Mouse (Mus musculus) intestine, postnatal 0 days (tissue): Measurements from ENCODE around the gene Erich2. TPM values are rescaled to one million over a fixed set of nuclear protein-coding genes. Genes with fewer than 3 reads are reported as not detected.

Source experiments
- ATAC-seq: fragments of 200-750 bp; cut with Nextera tagmentation; 2 replicates; pipeline ENCODE4 v1.8.0; 2017; ENCODE audit warnings: mild to moderate bottlenecking, moderate TSS enrichment, moderate library complexity
- H3K27ac ChIP-seq: fragments of 300-500 bp; sonication (generic); 2 replicates; pipeline ENCODE4 v1.5.1; 2014; ENCODE audit warnings: mild to moderate bottlenecking, low read depth, low read length, moderate library complexity
- H3K27me3 ChIP-seq: fragments of 300-500 bp; sonication (generic); replicated peaks from 2 replicates; pipeline ENCODE4 v1.6.1; 2014; ENCODE audit warnings: low read length, mixed read lengths; ENCODE audit not compliant: control insufficient read depth, insufficient read depth
- H3K36me3 ChIP-seq: fragments of 300-500 bp; sonication (generic); 2 replicates; pipeline ENCODE4 v1.6.1; 2014; ENCODE audit warnings: mild to moderate bottlenecking, moderate library complexity; ENCODE audit not compliant: control insufficient read depth, insufficient read depth
- H3K4me1 ChIP-seq: fragments of 300-500 bp; sonication (generic); replicated peaks from 2 replicates; pipeline ENCODE4 v1.6.1; 2014; ENCODE audit warnings: antibody characterized with exemption, low read length, mixed read lengths; ENCODE audit not compliant: control insufficient read depth, insufficient read depth
- H3K4me2 ChIP-seq: fragments of 300-500 bp; sonication (generic); replicated peaks from 2 replicates; pipeline ENCODE4 v1.6.1; 2014; ENCODE audit warnings: low read depth, mild to moderate bottlenecking, moderate library complexity
- H3K4me3 ChIP-seq: fragments of 300-500 bp; sonication (generic); 2 replicates; pipeline ENCODE4 v1.5.1; 2014; ENCODE audit warnings: low read depth, low read length
- H3K9ac ChIP-seq: fragments of 300-500 bp; sonication (generic); 2 replicates; pipeline ENCODE4 v1.6.1; 2014; ENCODE audit warnings: mild to moderate bottlenecking, low read depth, low read length
- H3K9me3 ChIP-seq: fragments of 300-500 bp; sonication (generic); 2 replicates; pipeline ENCODE4 v1.6.1; 2016; ENCODE audit warnings: mixed run types; ENCODE audit not compliant: control insufficient read depth
- CTCF ChIP-seq: sonication (generic); IDR thresholded peaks from 2 replicates; pipeline ENCODE4 v1.5.1; 2016; ENCODE audit warnings: low read depth, mild to moderate bottlenecking, control low read depth, antibody characterized with exemption, moderate library complexity
- WGBS: fragments of 180-500 bp; shearing (Covaris S2); extraction: QIAGEN DNeasy Blood & Tissue Kit; methylation state at CpG from one replicate; pipeline ENCODE4 v1.1.7; 2014; 5-methylcytosine and 5-hydroxymethylcytosine counted together
- polyA plus RNA-seq: library from polyadenylated mRNA; unstranded; fragments of >200 nt; fragmentation: Nextera tagmentation; extraction: Ambion mirVana; gene quantifications from 2 replicates; pipeline ENCODE4 v1.2.1, GENCODE M21; 2015

Gene Erich2
- polyA plus RNA-seq, 1 experiment from 2014 or later = 0.94 TPM

DNA sequence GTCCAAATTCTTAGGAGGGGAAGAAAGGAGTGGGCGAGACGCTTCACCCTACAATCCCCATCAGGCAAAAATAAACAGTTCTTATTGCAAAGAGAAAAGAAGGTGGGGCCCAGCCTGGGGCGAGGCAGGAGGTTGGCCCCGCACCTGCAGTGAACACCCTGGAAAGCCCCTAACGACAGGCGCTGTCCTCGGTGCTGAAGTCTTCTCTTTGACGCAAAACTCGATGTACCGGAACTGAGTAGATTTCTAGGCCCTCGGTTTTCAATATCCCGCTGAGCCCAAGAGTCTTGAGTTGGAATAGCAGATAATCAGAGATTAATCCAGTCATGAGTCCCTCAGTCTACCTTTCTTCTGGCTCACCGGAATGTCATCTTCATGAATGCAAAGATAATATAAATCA lies 50.9 kb downstream of the Erich2 start:
- Histone ChIP-seq H3K4me3 (no peak overlapping the region), H3K4me1 (no peaks in the 10 kb centered on the region), H3K4me2 (no peak overlapping the region), H3K27ac (no peak overlapping the region), H3K9ac (no peak overlapping the region), H3K27me3 (peaks cover 66% of the 10 kb centered on the region), H3K9me3 (no peaks in the 10 kb centered on the region), H3K36me3 (no peaks in the 10 kb centered on the region)
- no peak for ATAC-seq
- WGBS = 2% methylated on average over 13 of the region's 13 CpGs
- TF ChIP-seq CTCF = no peak

DNA sequence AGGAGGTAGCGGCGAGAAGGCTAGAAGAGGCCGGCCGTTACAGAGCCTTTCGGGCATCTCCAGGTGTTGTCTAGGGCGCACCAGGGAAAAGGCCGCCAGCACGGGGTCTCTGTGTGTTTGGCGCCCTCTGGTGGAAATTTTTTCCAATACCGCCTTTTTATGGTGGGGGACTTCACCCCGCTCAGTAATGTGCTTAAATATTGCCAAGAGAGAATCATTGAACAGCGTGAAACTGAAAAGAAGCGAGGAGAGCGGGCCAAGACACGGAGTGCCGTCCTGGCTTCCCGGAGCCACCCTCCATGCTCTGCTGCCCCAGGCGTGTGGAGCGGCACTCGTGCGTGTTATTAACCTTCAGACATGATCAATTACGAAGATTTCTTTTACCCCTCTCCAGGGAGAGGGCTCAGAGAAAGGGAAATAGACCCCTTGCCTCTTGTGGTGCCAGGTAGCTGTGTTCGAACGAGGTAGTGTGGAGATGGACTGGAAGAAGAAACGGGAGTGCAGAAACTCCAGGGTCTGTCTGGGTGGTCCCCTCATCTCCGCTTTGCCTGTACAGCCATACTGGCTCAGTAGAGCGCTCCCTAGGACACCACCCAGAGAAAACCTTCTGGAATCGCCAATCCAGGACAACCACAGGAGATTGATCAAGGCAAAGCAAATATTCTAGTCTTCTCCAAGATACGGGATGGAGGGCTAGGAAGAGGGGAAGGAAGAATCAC lies 52.6 kb downstream of the Erich2 start:
- no peak overlapping the region for H3K9ac ChIP-seq
- ATAC-seq = no peak
- H3K4me3 ChIP-seq = no peak overlapping the region
- H3K27ac ChIP-seq = no peak overlapping the region
- H3K9me3 ChIP-seq = no peaks in the 10 kb centered on the region
- H3K4me2 ChIP-seq = no peak overlapping the region
- 1% methylated on average over 29 of the region's 29 CpGs for WGBS
- no peaks in the 10 kb centered on the region for H3K36me3 ChIP-seq
- H3K27me3 ChIP-seq = peaks cover 83% of the 10 kb centered on the region
- peak; percentile 75 for TF ChIP-seq CTCF
- H3K4me1 ChIP-seq = no peaks in the 10 kb centered on the region

DNA sequence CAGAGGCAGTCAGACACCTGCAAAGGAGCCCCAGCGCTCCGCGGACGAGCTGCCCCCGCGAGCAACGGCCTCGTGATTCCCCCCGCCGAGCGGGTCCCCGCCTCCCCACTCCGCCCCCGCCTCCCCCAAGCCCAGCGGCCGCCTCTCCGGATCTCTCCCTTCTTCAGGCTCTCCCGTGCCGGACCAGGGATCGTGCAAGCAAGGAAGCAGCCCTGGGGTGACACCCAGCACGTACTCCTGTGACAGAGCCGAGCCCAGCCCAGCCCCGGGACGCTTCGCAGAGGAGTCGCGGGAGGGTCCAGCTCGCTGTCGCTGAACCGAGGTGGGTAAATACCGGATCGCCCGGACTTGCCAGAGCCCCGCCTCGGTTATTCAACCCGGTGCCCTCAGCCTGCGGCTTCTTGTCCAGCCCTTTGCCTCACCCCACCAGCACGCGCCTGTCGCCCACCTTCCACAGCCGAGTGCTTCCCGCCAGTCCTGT lies 53.4 kb downstream of the Erich2 start:
- Histone ChIP-seq H3K4me1 (no peaks in the 10 kb centered on the region), H3K27me3 (peaks cover 91% of the 10 kb centered on the region), H3K27ac (no peak overlapping the region), H3K36me3 (no peaks in the 10 kb centered on the region), H3K4me2 (no peak overlapping the region; the same call in 1 of the 2 replicates), H3K9ac (no peak overlapping the region), H3K9me3 (no peaks in the 10 kb centered on the region), H3K4me3 (peak overlapping the region; percentile 11; the same call in 1 of the 2 replicates)
- no peak for ATAC-seq
- WGBS = under 1% methylated on average over 40 of the region's 42 CpGs
- no peak for TF ChIP-seq CTCF

DNA sequence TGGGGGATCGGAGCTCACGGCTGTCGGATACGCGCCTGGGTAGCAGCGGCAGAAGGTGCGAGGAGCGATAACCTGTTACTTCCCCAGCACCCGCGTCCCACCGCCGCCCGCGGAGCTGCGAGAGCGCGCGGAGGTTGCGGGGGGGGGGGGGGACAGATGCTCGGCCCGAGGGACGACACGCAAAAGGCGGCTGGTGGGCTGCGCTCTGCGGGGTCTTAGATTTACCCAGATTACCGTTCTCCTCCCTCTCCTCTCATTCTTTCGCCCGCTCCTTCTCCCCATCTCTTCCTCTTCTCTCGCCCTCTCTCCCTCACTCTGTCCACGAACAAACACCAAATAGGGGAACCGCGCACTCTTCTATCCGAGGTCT lies 54.0 kb downstream of the Erich2 start:
- no peak for TF ChIP-seq CTCF
- 2% methylated on average over 22 of the region's 34 CpGs for WGBS
- no peak for ATAC-seq

DNA sequence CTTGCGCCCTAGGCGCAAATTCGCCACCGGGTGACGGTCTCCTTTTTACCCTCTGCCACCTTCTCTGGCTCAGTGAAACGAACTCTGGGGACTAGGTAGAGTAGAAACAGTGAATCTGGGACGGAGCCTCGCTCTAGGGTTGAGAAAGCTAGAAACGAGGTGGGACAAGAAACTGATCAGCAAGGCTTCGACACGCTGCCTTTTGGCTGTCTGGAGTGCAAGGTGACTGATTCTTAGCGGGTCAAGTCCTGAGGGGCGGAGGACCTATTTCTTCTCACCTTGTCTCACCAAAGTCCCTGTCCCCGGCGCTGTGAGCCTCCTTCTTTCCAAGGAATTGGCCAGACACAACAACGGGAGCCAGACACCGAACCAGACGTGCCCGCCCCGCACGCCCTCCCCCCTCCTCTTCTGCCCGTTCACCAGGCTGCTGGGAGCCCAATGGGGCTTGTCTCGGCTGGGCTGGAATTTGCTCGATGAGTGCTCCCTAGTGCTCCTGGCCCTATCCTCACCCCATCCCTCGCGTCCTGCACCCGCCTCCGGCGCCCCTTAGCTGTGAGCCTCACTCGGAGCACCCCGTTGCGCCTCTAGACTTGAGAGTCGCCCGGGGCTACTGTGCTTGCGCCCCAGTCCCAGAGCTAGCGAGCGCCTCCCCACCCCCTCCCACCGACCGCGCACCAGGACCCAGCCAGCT lies 54.5 kb downstream of the Erich2 start:
- ATAC-seq = no peak
- 0 out of 2 replicates have a peak overlapping the region, but pooled peaks have one; percentile 2 for H3K4me3 ChIP-seq
- H3K9me3 ChIP-seq = no peaks in the 10 kb centered on the region
- H3K4me2 ChIP-seq = no peak overlapping the region
- 1% methylated on average over 39 of the region's 40 CpGs for WGBS
- H3K4me1 ChIP-seq = 0 out of 2 replicates have a peak, but pooled peaks cover under 1% of the 10 kb centered on the region
- no peak overlapping the region for H3K9ac ChIP-seq
- H3K27ac ChIP-seq = no peak overlapping the region
- no peaks in the 10 kb centered on the region for H3K36me3 ChIP-seq
- H3K27me3 ChIP-seq = peaks cover 96% of the 10 kb centered on the region
- TF ChIP-seq CTCF = no peak

More for the DNA sequence above, 54.0 kb downstream of the Erich2 start:
- Histone ChIP-seq H3K4me3 (peak overlapping the region; percentile 11; the same call in 1 of the 2 replicates), H3K4me1 (no peaks in the 10 kb centered on the region), H3K9ac (no peak overlapping the region), H3K9me3 (no peaks in the 10 kb centered on the region), H3K36me3 (no peaks in the 10 kb centered on the region), H3K27ac (no peak overlapping the region), H3K4me2 (no peak overlapping the region; the same call in 1 of the 2 replicates), H3K27me3 (peaks cover 94% of the 10 kb centered on the region)
